Mouse (Mus musculus): ENCODE data around the gene Sgca.

GRCm38 (mm10) chr11:95001058-95001457 lies 24.9 kb upstream of the Sgca start:
- TF ChIP-seq CTCF (IDR thresholded peaks at IDR 0.05; ENCODE audit: borderline replicate concordance, extremely low read depth, insufficient read depth, insufficient read length), result peak; percentile 87
- no peak for TF ChIP-seq POLR2A (IDR thresholded peaks at IDR 0.05; ENCODE audit: borderline replicate concordance, extremely low read depth, insufficient read depth, insufficient read length, poor library complexity, severe bottlenecking)

All from brain, embryonic 14.5 days (tissue).